Mouse (Mus musculus): ENCODE measurements around the gene D16Ertd472e. TPM values are rescaled to one million over a fixed set of nuclear protein-coding genes. Genes with fewer than 3 reads are reported as not detected.
A peak's percentile ranks its signal among the peaks of the same experiment; 100 is the strongest.

D16Ertd472e gene
- total RNA-seq, 1 experiment, result 23.7 TPM

GRCm38 (mm10) chr16:78585163-78585562, 8.7 kb upstream of the D16Ertd472e start:
- H3K36me3 ChIP-seq (ENCODE audit: control insufficient read depth, insufficient read depth, low read length, poor library complexity, severe bottlenecking), result no peaks in the 10 kb centered on the region
- TF ChIP-seq ZC3H11A (IDR thresholded peaks at IDR 0.05; ENCODE audit: borderline replicate concordance, low read depth, low read length), result no peak
- no peak for TF ChIP-seq CHD2 (IDR thresholded peaks at IDR 0.05; ENCODE audit: low read depth, low read length)
- H3K4me1 ChIP-seq (ENCODE audit: control insufficient read depth in 2 of 2, insufficient read depth in 2 of 2, low read length in 2 of 2, poor library complexity in 1 of 2), result 0 out of 4 replicates have a peak, but pooled peaks cover 0 to 2% of the 10 kb centered on the region in 2 experiments
- no peak overlapping the region for H3K27ac ChIP-seq (ENCODE audit: insufficient read depth, low read depth, low read length, poor library complexity, severe bottlenecking)
- no peaks in the 10 kb centered on the region for H3K9me3 ChIP-seq (ENCODE audit: control insufficient read depth, insufficient read depth, low read depth, low read length)
- in situ Hi-C loops (cut with MboI; ENCODE audit: low sequenced_read_pairs in 2 of 2, unreplicated experiment in 2 of 2), result no loop called here
- DNase-seq (ENCODE audit: low read depth, low spot score), result no peak
- no peak overlapping the region for H3K9ac ChIP-seq (ENCODE audit: insufficient read depth, low read depth, low read length, poor library complexity, severe bottlenecking)
- H3K4me3 ChIP-seq (ENCODE audit: insufficient read depth in 1 of 2, low read depth in 1 of 2, low read length in 2 of 2, poor library complexity in 1 of 2, severe bottlenecking in 1 of 2), result no peak overlapping the region

GRCm38 (mm10) chr16:78583968-78584367, 7.5 kb upstream of the D16Ertd472e start:
- Histone ChIP-seq H3K9ac (ENCODE audit: insufficient read depth, low read depth, low read length, poor library complexity, severe bottlenecking) (no peak overlapping the region), H3K4me3 (ENCODE audit: insufficient read depth in 1 of 2, low read depth in 1 of 2, low read length in 2 of 2, poor library complexity in 1 of 2, severe bottlenecking in 1 of 2) (no peak overlapping the region), H3K36me3 (ENCODE audit: control insufficient read depth, insufficient read depth, low read length, poor library complexity, severe bottlenecking) (no peaks in the 10 kb centered on the region), H3K4me1 (ENCODE audit: control insufficient read depth in 2 of 2, insufficient read depth in 2 of 2, low read length in 2 of 2, poor library complexity in 1 of 2) (0 out of 4 replicates have a peak, but pooled peaks cover 0 to 2% of the 10 kb centered on the region in 2 experiments), H3K9me3 (ENCODE audit: control insufficient read depth, insufficient read depth, low read depth, low read length) (no peaks in the 10 kb centered on the region), H3K27ac (ENCODE audit: insufficient read depth, low read depth, low read length, poor library complexity, severe bottlenecking) (no peak overlapping the region)
- TF ChIP-seq CHD2 (IDR thresholded peaks at IDR 0.05; ENCODE audit: low read depth, low read length) (no peak), HCFC1 (IDR thresholded peaks at IDR 0.05; ENCODE audit: borderline replicate concordance, insufficient read depth, low read length) (no peak), MAFK (IDR thresholded peaks at IDR 0.05; ENCODE audit: insufficient read depth, low read depth, low read length) (no peak), ZC3H11A (IDR thresholded peaks at IDR 0.05; ENCODE audit: borderline replicate concordance, low read depth, low read length) (no peak), ZNF384 (IDR thresholded peaks at IDR 0.05; ENCODE audit: low read depth, low read length) (no peak)
- in situ Hi-C loops (cut with MboI; ENCODE audit: low sequenced_read_pairs in 2 of 2, unreplicated experiment in 2 of 2), result no loop called here
- no peak for DNase-seq (ENCODE audit: low read depth, low spot score)

DNA sequence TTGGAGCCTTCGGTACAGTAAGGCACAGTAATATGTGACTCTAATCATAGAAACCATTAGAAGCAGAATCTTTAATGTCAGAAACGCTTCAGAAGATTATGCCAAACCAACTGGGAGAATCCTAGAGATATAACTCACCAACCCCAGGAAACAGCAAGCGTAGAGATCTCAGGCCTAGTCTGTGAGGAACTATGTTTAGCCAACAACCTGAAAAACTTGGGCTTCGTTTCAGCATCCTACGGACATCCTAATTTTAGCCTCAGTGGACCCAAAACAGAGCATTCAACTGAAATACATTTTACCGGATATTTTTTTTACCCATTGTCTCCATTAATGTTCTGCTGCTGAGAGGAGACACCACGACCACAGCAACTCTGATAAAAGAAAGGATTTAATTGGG, 3.9 kb upstream of the D16Ertd472e start:
- in situ Hi-C loops (cut with MboI; ENCODE audit: low sequenced_read_pairs in 2 of 2, unreplicated experiment in 2 of 2), result no loop called here
- H3K9ac ChIP-seq (ENCODE audit: insufficient read depth, low read depth, low read length, poor library complexity, severe bottlenecking), result no peak overlapping the region
- no peaks in the 10 kb centered on the region for H3K9me3 ChIP-seq (ENCODE audit: control insufficient read depth, insufficient read depth, low read depth, low read length)
- no peaks in the 10 kb centered on the region; a peak in 1 of 4 replicates for H3K4me1 ChIP-seq (ENCODE audit: control insufficient read depth in 2 of 2, insufficient read depth in 2 of 2, low read length in 2 of 2, poor library complexity in 1 of 2)
- no peaks in the 10 kb centered on the region for H3K36me3 ChIP-seq (ENCODE audit: control insufficient read depth, insufficient read depth, low read length, poor library complexity, severe bottlenecking)
- no peak overlapping the region for H3K4me3 ChIP-seq (ENCODE audit: insufficient read depth in 1 of 2, low read depth in 1 of 2, low read length in 2 of 2, poor library complexity in 1 of 2, severe bottlenecking in 1 of 2)
- no peak for DNase-seq (ENCODE audit: low read depth, low spot score)
- no peak overlapping the region for H3K27ac ChIP-seq (ENCODE audit: insufficient read depth, low read depth, low read length, poor library complexity, severe bottlenecking)
- no peak for TF ChIP-seq ZC3H11A (IDR thresholded peaks at IDR 0.05; ENCODE audit: borderline replicate concordance, low read depth, low read length)
- no peak for TF ChIP-seq MAFK (IDR thresholded peaks at IDR 0.05; ENCODE audit: insufficient read depth, low read depth, low read length)
- TF ChIP-seq HCFC1 (IDR thresholded peaks at IDR 0.05; ENCODE audit: borderline replicate concordance, insufficient read depth, low read length), result no peak
- no peak for TF ChIP-seq ZNF384 (IDR thresholded peaks at IDR 0.05; ENCODE audit: low read depth, low read length)

DNA sequence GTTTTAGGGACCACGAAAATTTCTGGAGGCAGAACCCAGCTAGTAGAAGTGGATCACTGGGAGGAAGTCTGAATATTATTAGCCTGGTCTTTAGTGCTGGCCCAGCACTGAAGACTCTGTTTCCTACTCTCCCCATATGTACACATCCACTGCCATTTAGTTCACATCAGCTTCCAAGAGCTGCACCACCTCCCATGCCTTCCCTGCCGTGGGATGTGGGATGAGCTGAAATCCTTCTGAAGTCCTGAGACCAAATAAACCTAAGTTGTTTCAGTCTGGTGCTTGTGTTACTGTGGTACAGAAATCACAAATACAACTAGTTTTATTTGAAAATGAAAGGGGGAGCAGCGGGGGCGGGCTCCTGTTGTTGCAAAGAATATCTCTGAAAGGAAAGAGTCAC, 2.9 kb upstream of the D16Ertd472e start:
- no peak overlapping the region for H3K27ac ChIP-seq (ENCODE audit: insufficient read depth, low read depth, low read length, poor library complexity, severe bottlenecking)
- no peaks in the 10 kb centered on the region; a peak in 1 of 4 replicates for H3K4me1 ChIP-seq (ENCODE audit: control insufficient read depth in 2 of 2, insufficient read depth in 2 of 2, low read length in 2 of 2, poor library complexity in 1 of 2)
- H3K9me3 ChIP-seq (ENCODE audit: control insufficient read depth, insufficient read depth, low read depth, low read length), result no peaks in the 10 kb centered on the region
- H3K4me3 ChIP-seq (ENCODE audit: insufficient read depth in 1 of 2, low read depth in 1 of 2, low read length in 2 of 2, poor library complexity in 1 of 2, severe bottlenecking in 1 of 2), result no peak overlapping the region
- DNase-seq (ENCODE audit: low read depth, low spot score), result no peak
- in situ Hi-C loops (cut with MboI; ENCODE audit: low sequenced_read_pairs in 2 of 2, unreplicated experiment in 2 of 2), result no loop called here
- no peak overlapping the region for H3K9ac ChIP-seq (ENCODE audit: insufficient read depth, low read depth, low read length, poor library complexity, severe bottlenecking)
- no peak for TF ChIP-seq MAFK (IDR thresholded peaks at IDR 0.05; ENCODE audit: insufficient read depth, low read depth, low read length)
- no peak for TF ChIP-seq CHD2 (IDR thresholded peaks at IDR 0.05; ENCODE audit: low read depth, low read length)
- TF ChIP-seq ZNF384 (IDR thresholded peaks at IDR 0.05; ENCODE audit: low read depth, low read length), result no peak
- no peak for TF ChIP-seq ZC3H11A (IDR thresholded peaks at IDR 0.05; ENCODE audit: borderline replicate concordance, low read depth, low read length)
- no peak for TF ChIP-seq HCFC1 (IDR thresholded peaks at IDR 0.05; ENCODE audit: borderline replicate concordance, insufficient read depth, low read length)
- H3K36me3 ChIP-seq (ENCODE audit: control insufficient read depth, insufficient read depth, low read length, poor library complexity, severe bottlenecking), result no peaks in the 10 kb centered on the region

DNA sequence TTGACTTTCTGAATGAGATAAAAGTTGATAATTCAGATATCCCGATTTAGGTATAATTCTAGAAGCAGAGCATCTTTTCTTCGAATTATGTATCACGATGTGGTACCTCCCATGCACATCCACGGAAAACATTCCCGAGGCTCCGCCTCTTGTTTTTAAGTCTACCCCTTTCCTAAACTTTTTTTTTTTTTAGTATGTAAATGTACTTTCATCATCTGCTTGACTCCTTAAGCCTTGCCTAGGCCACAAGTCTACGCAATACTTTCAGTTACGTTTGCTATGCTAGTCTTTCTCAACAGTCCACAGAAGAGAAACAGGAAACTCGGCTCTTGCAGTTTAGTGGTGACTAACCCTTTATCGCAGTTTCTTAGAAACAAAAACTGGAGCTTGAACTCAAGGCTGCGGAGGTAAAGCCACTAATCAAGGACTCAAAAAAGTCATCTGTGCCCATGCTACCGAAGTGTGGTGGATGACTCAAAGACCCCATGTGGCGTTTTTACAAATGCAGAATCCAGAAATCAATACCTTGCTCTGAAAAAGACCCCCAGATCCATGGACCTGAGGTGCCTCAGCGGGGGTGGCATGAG, 670 bp upstream of the D16Ertd472e start:
- Histone ChIP-seq H3K4me1 (ENCODE audit: control insufficient read depth in 2 of 2, insufficient read depth in 2 of 2, low read length in 2 of 2, poor library complexity in 1 of 2) (no peaks in the 10 kb centered on the region; a peak in 1 of 4 replicates), H3K9me3 (ENCODE audit: control insufficient read depth, insufficient read depth, low read depth, low read length) (no peaks in the 10 kb centered on the region), H3K36me3 (ENCODE audit: control insufficient read depth, insufficient read depth, low read length, poor library complexity, severe bottlenecking) (no peaks in the 10 kb centered on the region; the same call in 1 of the 2 replicates), H3K27ac (ENCODE audit: insufficient read depth, low read depth, low read length, poor library complexity, severe bottlenecking) (no peak overlapping the region), H3K9ac (ENCODE audit: insufficient read depth, low read depth, low read length, poor library complexity, severe bottlenecking) (peak overlapping the region; percentile 94), H3K4me3 (ENCODE audit: insufficient read depth in 1 of 2, low read depth in 1 of 2, low read length in 2 of 2, poor library complexity in 1 of 2, severe bottlenecking in 1 of 2) (peak overlapping the region; percentile 40 to 94)
- no peak for DNase-seq (ENCODE audit: low read depth, low spot score)
- TF ChIP-seq ZNF384 (IDR thresholded peaks at IDR 0.05; ENCODE audit: low read depth, low read length), result no peak
- no peak for TF ChIP-seq MAFK (IDR thresholded peaks at IDR 0.05; ENCODE audit: insufficient read depth, low read depth, low read length)
- no peak for TF ChIP-seq CHD2 (IDR thresholded peaks at IDR 0.05; ENCODE audit: low read depth, low read length)
- TF ChIP-seq ZC3H11A (IDR thresholded peaks at IDR 0.05; ENCODE audit: borderline replicate concordance, low read depth, low read length), result no peak
- TF ChIP-seq HCFC1 (IDR thresholded peaks at IDR 0.05; ENCODE audit: borderline replicate concordance, insufficient read depth, low read length), result no peak
- in situ Hi-C loops (cut with MboI; ENCODE audit: low sequenced_read_pairs in 2 of 2, unreplicated experiment in 2 of 2), result no loop called here
